Mouse (Mus musculus) v-Abl transformed pro-B cells (cell line): ENCODE results near the gene Gm4450.
"Not testable (repeated sequence)": the region's sequence is repeated elsewhere in the genome, so short reads cannot be mapped to it uniquely, and the experiment has no call there.

Source experiments
- in situ Hi-C, 2 experiments: fragments of 400-800 bp; cut with MboI; formaldehyde crosslinking; loops; one replicate each; pipeline ENCODE4 v1.15.1; 2025; ENCODE audit not compliant: unreplicated experiment in 2 of 2

The Gm4450 gene

GRCm38 (mm10) chr3:98457026-98457425 lies at the start of gene Gm4450:
Gene Gm4450 (minus strand): TSS chr3:98457126.
- in situ Hi-C loops = not testable (repeated sequence)

DNA sequence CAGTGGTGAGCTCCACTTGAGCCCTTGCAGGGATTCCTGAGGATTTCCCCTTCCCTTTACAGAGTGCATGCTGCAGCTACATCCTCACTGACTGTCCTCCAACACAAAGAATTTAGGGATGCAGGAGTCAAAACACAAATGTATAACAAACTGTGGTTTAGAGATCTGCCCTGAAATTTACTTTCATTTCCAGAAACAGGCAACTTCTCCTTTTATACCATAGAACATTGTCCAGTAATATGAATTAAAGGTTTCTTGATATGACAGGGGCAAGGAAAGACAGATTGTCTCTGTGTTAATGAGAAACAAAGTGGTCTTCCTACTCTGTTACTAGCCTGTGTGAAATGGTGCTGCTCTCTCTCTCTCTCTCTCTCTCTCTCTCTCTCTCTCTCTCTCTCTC lies 40.5 kb upstream of the Gm4450 start:
- in situ Hi-C loops = not testable (repeated sequence)

DNA sequence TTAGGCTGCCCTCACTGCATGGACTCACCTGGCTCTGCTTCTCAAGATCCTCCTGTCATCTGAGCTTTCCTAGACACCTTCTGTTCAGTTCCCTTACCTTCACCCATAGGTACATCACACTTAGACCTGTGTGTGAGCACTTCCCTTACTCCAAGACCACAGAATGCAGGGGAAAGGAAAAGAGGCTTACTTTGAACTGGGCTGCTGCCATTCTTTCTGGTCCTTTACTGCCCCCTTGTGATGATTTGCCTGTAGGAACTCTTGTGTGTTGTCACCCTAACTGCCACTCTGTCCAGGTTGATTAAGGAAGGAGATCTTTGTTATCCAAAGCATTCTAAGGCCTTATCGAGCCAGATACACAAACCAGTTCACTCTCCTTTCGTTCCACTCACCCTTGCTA lies 39.8 kb upstream of the Gm4450 start:
- in situ Hi-C loops = not testable (repeated sequence)

GRCm38 (mm10) chr3:98495055-98495454 lies 38.1 kb upstream of the Gm4450 start:
- in situ Hi-C loops = not testable (repeated sequence)

- in situ Hi-C loops = not testable (repeated sequence)
Observed at GRCm38 (mm10) chr3:98494184-98494583, 37.3 kb upstream of the Gm4450 start.

GRCm38 (mm10) chr3:98471499-98471898 lies 14.6 kb upstream of the Gm4450 start:
- in situ Hi-C loops = not testable (repeated sequence)

DNA sequence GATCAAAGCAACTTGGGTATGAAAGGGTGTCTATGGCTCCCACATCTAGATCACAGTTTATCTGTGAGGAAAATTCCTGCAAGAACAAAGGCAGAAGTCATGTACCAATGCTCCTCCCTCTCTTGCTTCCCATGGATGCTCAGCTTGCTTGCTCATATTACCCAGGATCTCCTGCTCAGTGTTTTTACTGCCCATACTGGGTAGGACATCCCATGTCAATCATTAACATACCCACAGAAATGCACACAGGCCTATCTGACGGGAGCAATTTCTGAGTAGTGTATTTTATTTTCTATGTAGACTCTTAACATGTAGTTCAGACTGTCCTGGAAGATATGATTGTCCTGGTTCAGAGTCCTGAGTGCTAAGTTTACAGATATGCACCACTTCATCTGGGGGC lies 14.1 kb upstream of the Gm4450 start:
- in situ Hi-C loops = not testable (repeated sequence)

DNA sequence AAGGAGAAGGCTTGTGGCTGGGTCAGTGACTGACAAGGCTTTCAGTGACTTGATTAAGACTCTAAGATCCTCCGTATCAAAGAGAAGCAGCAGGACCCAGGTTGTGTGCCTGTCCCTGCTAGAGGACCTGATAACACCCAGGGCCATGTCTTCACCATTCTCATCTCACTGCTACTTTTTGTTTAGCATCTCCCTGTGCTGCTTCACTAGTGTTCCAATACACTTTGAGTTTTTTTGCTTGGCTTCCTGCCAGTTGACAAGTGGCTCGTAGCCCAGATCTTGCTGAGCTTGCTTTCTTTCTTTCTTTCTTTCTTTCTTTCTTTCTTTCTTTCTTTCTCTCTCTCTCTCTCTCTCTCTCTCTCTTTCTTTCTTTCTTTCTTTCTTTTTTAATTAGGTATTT lies 12.4 kb upstream of the Gm4450 start:
- in situ Hi-C loops = not testable (repeated sequence)

GRCm38 (mm10) chr3:98453786-98454185 lies 3.1 kb downstream of the Gm4450 start:
- in situ Hi-C loops = not testable (repeated sequence)

- in situ Hi-C loops = loop anchor here in 1 of 2 experiments (5.0 kb wide), 1 partner anchor 82 kb away; no protein-coding TSS in a partner anchor
Observed at GRCm38 (mm10) chr3:98443924-98444323, 13.0 kb downstream of the Gm4450 start.

- in situ Hi-C loops = loop anchor here in 1 of 2 experiments (5.0 kb wide), 1 partner anchor 81 kb away; no protein-coding TSS in a partner anchor
Observed at GRCm38 (mm10) chr3:98443149-98443779, 13.7 kb downstream of the Gm4450 start.

DNA sequence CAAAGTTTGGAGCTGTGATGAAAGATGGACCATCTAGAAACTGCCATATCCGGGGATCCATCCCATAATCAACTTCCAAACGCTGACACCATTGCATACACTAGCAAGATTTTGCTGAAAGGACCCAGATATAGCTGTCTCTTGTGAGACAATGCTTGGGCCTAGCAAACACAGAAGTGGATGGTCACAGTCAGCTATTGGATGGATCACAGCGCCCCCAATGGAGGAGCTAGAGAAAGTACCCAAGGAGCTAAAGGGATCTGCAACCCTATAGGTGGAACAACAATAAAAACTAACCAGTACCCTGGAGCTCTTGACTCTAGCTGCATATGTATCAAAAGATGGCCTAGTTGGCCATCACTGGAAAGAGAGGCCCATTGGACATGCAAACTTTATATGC lies 14.7 kb downstream of the Gm4450 start:
- in situ Hi-C loops = loop anchor here in 1 of 2 experiments (5.0 kb wide), 1 partner anchor 80 kb away; no protein-coding TSS in a partner anchor

- in situ Hi-C loops = no loop called here
Observed at GRCm38 (mm10) chr3:98435030-98435429, 21.9 kb downstream of the Gm4450 start.

GRCm38 (mm10) chr3:98434088-98434816 lies 22.7 kb downstream of the Gm4450 start:
- in situ Hi-C loops = no loop called here

DNA sequence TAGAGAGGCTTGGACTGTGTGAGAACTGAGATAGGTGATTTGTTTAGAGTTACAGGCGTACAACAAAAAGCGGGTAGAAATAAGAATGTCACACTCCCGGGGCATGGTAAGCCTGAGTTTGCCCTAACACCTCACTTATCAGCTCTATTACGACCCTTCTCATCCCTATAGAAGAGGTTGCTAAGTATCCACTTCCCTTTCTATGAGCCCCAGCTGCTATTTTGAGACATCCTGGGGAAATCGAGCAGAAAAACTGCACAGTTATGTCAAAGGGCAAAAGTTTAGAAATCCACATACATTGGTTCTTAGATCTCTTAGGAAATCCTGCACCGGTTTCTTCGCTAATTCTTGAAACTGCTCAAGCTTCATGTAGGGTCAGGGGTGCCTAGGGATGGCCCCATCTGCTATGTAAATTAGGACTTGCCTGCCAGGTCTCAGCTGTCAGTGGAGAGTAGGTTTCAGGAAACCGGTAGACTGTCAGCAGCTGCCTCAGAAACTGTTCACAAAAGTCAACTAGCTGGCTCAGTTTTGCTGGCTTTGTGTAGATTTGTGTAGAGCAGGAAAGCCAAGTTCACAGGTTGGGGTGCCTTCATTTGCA lies 27.9 kb downstream of the Gm4450 start:
- in situ Hi-C loops = no loop called here

GRCm38 (mm10) chr3:98428449-98428775 lies 28.5 kb downstream of the Gm4450 start:
- in situ Hi-C loops = no loop called here

GRCm38 (mm10) chr3:98427600-98428448 lies 29.1 kb downstream of the Gm4450 start:
- in situ Hi-C loops = no loop called here

DNA sequence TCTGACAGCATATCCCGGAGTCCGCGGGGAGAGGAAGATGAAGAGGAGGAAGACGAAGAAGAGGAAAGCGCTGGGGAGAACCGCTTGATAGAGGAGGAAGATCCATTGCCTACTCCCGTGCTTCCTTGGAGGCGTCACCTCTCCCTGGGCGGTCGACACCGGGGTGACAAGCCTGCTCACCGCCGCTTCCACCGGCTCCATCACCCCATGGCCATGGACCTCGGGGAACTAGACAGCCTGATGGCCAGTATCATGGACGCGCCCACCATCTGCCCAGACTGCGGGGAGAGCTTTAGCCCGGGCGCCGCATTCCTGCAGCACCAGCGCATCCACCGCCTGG lies 29.7 kb downstream of the Gm4450 start:
- in situ Hi-C loops = no loop called here

DNA sequence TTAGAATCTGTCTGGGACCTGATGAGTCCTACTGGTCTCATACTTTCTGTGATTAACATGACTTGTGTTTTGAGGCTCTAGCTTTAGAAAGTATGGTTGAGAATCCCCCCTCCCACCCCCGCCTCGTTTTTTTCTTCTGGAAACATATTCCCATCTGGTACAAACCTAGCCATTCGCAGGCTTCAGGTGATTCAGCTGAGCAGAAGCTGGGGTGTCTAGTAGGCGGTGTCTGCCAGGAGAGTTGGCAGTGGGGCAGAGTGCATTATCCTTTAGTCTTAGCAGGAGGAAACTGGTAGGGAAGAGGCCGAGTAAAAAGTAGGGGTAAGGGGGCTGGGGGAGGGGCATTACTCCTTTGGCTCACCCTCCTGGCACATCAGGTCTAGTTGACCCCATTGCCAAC lies 30.2 kb downstream of the Gm4450 start:
- in situ Hi-C loops = no loop called here

DNA sequence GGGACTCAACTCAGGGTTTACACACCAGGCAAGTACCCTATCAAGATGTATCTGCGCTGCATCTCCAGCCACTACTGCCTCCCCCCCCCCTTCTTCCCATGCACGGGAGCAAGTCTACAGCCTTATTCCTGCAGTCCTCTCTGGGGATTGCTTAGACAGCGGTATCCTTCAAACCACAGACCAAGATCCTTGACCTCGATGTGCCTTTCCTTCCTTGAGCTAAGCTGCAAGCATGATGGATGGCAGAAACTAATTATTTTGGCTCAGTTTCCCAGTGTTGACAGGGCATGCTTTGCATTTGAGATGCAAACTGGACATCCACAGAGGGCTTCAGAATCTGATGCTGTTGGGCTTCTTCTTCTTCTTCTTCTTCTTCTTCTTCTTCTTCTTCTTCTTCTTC lies 34.0 kb downstream of the Gm4450 start:
- in situ Hi-C loops = no loop called here

DNA sequence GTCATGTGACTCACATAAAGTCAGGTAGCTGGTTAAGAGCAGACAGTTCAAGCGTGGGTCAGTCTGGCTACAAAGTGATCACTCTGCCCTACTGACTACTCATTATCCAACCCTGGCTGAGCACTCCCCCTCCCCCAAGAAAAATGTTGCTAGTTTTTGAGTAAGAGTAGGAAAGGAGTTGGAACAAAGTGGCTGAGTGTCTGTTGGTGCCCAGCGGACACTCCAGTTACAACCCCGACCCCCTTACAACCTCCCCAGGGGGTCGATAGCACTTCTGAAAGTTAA lies 37.2 kb downstream of the Gm4450 start:
- in situ Hi-C loops = no loop called here
